Mouse (Mus musculus): Measurements from ENCODE around the gene Pakap. TPM values are rescaled to one million over a fixed set of nuclear protein-coding genes. Genes with fewer than 3 reads are reported as not detected.
A peak's percentile ranks its signal among the peaks of the same experiment; 100 is the strongest.

The Pakap gene
- total RNA-seq, 2 experiments from 2014 or later: 40.6 to 108 TPM

DNA sequence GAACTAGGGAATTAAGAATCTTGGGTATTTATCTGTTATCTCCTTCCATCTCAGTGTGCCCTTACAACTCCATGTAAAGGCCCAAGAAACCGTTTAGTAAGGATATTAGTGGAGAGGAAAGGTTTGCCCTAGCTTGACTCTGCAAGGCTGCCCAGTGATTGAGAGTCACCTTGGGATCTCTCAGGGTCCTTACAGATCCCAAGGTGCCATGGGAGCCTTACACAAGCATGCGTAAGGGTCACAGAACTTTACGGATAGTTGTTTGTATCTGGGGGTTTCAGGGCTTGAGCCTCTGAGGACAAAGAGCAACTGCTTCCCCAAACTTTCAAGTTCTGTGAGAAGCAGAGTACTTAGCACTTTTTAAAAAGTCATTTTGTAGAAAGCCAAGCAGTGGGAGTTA lies 6.2 kb downstream of the Pakap start:
- DNase-seq: no peak

DNA sequence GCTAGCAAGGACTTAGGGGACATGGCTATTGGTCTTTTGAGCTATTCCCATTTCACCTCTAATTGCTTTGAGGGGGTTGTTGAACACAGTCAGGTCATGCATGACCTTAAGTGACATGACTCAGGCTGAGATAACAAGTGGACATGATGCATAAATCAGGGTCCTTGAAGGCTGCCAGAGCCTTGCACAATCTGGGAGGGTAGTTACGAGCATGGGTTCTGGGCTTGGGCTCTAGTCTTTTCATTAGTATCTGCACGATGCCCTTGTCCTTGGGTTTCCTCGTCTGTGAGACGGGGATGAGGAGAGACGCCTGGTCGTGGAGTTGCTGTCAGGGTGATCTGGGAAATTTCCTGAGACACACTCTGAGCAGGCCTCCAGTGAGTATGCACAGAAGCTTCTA lies 6.7 kb downstream of the Pakap start:
- DNase-seq: peak; percentile 76 to 83

DNA sequence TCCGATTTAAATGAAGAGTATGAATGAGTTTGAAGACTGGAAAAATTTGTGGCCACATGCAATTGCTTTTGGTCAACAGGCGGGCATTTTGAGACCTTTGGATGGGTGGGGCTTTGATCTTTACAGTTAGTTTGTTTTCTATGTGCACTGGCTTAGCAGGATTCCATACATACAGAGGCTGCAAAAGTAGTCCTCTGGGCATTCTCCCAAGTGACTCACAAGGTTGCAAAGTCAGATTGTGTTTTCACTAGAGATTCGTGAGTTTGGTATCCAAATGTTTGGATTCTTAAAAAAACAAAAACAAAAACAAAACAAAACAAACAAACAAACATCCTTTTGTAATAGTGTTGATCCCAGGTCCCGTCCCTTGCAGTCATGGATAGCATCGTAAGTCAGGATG lies 7.7 kb downstream of the Pakap start:
- peak; percentile 39 to 46 for DNase-seq

DNA sequence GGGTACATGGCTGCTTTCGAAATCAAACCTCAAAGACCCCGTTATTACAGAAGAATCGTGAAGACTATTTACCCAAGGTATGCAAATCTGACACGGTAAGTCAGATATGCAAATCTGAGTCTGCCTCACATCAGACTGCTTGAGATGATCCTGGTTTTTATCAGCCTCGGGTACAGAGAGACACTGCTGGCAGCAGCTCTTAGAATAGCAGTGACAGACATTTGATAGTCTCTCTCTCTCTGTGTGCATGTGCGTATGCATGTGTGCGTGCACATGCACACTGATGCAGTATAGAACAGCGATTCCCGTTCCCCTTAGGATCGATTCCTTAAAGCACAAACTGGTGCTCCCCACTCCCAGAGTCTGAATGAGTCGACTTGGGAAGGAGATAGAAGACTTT lies 8.1 kb downstream of the Pakap start:
- no peak for DNase-seq

DNA sequence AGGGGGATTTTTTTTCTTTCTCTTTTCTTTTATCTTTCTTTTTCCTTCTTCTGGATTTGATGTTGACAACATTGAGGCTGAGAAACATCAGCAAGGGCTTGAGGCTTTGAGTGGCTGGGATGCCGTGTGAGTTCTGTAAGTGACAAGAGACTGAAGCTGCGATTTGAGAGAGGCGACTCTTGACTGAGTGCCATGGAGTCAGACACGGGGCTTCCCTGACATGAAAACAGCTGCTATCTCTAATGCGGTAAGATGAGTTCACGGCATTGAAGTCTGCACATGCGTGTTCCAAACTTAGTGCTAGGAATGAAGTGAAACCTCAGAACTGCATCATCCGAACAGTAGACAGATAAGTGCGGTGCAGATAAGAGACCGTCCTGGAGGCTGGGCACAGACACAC lies 11.7 kb downstream of the Pakap start:
- DNase-seq: no peak

DNA sequence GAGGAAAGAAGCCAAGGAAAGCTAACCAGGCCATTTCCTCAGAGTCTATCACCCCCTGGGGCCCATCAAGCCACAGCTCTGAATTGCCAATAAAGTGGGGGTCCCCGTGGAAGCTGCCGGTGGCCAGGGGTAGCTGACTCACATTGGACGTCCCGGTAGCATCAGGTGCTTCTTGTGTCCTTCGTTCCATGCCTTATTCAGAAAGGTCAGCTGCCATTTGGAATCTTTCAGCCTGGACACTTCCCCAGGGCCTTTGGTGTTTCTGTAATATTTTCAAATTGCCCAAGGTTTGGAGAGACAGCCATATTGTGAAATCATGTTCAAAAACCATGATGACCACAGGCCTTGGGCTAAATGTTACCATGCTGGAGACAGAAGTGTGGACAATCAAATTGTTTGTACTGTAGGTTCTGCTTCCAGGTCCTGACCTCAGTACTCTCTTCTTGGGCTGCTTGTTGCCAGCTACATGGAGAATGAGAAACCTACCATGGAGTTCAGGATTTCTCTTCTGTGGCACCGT lies 17.4 kb downstream of the Pakap start:
- no peak for DNase-seq

DNA sequence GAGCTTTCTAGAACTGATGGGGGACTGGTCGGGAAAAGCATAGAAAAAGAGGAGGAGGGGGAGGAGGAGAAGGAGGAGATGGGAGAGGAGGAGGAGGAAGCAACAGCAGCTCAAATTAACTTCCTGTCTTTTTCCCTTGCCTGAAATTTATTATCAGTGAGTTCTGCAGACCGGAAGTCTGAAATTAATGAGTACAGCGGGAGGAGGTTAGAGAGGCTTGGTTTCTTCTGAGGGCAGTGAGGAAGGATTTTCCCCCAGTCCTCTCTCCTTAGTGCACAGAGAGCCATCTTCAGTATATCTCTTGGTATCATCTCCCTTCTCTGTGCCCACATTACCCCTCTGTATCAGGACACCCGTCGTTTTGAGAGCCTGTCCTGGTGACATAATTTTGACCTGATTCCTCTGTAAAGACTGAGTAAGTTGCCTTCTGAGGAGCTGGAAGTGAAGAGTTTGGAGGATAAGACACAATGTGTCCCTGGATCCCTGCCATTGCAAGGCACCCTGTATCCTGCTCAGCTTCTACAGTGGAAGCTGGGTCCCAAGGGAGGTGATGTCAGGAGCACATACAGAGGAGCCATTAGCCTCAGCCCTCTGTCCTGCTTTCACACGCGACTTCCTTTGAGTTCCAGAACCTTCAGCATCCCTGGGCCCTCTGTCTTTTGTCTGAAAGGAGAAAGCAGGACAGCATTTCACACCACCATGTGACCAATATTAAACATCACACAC lies 19.1 kb downstream of the Pakap start:
- DNase-seq: no peak

DNA sequence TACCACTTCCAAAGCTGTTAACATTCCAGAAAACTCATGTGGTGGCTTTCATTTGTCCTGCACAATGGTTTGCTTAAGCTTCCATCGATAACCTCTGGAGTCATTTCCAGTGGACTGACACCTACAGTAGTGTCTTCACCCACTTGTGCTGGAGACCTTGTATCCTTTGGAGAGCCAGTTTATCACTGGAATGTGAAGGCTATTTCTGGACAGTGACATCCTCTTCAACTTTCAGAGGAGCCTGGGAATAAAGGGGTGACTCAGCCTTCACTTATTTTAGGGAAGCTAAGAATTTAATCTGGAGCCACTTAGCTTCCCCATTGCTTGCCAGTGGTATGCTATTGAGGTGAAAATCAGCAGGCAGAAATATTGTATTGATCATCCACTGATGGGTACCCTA lies 20.4 kb downstream of the Pakap start:
- DNase-seq: no peak

DNA sequence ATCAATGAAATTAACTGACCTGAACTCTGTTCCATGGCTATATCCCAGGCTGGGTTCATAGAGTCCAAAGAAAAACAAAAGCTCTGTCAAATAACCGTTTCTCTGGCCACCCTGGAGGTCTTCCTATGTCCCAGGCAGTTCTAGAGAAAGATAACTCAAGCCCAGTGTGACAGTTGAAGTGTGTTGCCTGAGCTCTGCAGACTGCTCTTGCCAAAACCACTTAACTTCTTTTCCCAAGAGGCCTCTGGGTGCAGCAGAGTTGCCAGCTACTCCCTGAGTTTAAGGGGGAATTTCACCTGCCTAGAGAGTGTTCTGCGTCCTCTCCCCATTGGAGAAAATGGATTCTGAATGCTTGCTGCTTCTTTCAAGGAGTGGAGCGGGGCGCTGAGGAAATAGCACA lies 24.8 kb downstream of the Pakap start:
- no peak for DNase-seq

DNA sequence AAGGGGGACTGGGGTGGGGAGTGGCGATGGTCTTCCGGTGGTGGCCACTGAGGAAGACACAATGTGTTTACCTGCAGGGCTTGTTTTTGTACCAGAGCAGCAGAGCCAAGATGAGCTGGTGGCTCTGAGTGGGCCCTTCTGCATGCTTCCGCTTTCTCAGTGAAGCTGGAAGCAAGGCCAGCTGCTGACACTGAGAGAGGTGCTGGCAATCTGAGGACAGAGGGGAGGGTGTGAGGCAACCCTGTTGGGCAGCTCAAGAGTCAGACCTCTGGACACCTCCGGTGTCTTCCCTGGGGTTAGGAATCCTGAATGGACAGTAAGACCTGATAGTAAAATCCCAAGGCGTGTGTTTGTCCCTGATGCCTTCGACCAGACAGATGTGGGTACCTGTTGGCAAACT lies 32.0 kb downstream of the Pakap start:
- DNase-seq: peak in 1 of 2 experiments; percentile 63

DNA sequence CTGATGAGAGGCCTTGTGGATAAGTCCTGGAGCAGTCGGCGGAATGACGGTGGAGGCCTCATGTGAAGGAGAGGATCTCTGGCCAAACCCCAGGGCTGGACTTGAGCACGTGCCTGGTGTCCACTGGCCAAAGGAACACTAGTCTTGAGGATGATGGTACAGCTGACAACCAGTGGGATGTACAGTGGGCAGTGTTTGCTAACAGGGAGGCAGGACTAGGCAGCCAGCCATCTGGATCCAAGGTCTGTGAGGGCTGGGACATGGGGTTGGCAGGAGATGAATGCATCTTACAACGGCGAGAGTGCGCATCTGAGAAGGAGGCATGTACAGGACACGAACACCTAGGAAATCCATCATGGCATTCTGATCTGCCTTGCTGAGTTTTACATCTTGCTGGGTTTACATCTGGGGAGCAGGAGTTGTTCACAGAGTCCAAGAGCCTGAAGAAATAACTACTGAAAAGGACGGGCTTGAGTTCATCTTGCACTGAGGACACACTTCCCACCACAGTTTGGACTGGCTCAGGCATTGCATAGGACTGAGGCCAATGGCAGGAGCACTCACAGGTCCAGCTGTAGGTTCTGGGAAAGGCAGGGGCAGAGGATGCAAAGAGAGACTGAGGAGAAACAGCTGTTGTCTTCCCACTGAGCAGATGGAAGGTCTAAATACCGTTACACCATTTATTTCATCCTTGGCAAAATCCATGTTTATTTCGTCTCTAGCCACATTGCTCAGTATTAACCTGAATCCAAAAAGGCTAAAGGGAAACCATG lies 32.9 kb downstream of the Pakap start:
- peak; percentile 69 to 86 for DNase-seq

DNA sequence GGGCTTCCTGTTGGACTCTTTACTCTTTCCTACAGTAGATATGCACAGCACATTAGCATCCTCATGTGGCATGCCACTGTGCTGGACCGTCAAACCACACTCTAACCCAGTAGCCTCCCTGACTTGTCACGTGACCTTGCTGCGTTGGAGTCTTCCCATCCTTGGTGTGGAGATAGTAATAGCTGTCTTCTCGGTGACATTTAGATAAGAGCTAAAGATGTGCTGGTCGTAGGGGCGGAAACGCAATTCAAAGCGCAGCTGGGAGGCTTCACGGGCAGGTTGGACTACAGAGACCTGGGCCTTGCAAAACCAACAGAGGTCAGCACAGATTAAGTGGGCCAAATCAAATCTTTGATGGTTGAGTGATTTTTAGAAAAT lies 33.5 kb downstream of the Pakap start:
- DNase-seq: peak in 1 of 2 experiments; percentile 25

DNA sequence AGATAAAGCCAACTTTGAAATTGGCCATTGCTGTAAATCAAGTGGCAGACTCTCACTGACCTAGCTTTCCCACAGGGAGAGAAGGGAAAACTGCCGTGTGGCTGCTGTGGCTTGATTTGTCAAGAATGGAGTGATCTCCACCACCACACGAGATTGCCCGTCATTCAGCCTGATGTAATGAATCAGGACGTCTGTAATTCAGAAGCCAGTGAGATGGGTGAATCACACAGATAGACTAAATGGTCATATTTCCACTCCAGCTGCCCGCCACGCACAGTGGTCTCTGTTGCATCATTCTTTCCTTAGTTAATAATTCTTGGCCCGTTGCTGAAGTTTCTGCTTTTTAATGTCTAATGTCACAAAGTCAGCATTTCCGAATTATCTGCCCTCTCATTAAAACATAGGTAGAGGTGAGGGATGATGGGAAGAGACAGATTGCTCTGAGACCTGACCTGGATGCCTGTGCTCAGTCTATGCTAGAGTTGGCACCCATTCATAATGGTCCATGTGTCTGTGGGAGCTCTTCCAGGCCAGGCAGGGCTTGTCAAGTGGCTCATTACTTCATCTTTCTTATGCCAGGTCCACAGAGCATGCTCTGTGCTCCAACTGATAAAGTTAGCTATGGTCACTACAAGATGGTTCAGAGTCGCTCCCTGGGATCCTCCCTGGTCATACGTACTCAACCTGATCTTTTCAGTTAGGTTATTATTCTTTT lies 34.1 kb downstream of the Pakap start:
- peak; percentile 26 to 42 for DNase-seq

DNA sequence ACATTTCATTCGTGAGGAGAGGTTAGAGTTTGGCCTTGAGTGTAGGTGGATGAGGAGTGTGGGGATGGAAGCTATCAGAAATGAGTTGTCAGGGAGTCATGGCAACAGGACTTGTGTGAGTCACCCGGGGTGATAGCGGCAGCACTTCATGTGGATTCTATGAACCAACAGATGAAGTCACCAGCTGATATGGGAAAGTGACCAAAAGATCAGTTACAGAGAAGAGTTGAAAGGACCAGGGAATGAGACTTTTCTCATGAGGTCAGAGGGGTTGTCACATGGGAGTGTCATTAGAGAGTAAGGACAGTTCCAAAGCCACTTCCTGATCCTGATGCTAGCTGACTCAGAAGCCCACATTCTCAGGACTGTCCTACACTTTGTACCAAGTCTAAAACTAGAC lies 38.3 kb downstream of the Pakap start:
- peak; percentile 80 to 81 for DNase-seq

DNA sequence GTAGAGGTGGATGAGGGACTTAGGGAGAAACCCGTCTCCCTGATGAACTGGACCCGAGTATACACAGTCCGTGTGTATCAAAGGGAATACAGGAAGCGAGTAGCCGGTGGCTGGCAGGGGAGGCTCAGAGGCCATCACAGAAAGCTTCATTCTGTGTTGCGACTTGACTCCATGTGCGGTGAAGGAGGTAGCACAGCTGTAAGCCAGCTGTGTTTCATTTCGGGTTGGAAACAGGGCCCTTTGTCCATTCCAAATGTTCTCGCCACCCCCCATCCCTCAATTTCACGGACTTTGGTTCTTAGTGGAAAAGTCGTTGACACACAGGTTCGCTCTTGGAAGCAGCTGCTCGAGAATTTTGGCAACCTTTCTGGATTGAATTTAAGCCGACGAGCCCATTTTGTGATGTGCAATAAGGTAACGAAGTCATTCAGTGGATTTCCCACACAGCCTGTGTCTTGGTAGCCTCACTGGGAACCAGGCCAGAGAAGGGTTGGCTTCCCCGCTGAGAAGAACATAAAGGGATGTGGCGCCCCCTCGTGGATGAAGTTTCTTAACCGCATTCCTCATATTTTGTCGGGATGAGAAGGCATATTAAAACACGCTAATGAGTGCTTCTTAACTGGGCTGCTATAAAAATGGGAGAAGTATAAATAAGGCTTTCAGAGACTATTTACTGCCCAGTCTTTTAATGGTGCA lies 39.4 kb downstream of the Pakap start:
- DNase-seq: peak; percentile 92 to 93

DNA sequence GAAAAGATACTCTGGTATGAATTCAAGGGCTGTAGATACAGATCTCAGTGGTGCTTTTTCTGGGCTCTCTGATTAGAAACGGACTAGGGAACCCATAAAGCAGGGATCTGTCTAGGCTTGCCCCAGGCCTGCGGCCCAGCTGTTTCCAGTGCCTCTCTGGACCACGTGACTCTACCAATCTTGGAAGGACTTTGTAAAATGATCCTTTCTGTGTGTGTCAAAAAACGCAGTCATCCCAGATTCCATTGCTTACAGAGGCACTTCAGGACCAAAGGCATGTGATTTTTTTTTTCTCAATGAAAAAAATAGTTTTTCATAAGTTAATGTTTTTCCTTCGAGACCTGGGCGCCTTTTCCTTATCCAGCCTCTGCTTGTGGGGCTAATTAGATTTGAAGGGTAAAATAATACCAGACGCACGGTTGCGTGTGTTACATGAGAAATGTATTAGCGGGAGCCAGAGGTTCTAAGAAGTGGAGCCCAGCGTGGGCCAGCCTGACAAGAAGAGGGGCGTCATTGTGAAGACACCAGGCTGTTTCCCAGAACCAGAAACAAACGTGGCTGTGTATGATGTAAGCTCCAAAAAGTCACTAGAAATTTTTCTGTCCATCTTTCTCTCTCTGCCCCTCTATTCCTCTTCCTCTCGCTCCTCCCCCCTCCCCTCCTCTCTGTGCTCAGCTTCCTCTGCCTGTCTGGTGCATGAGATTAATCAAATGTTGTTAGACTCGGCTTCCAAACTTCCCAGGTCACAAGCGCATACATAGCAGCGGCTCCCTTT lies 43.5 kb downstream of the Pakap start:
- no peak for DNase-seq

DNA sequence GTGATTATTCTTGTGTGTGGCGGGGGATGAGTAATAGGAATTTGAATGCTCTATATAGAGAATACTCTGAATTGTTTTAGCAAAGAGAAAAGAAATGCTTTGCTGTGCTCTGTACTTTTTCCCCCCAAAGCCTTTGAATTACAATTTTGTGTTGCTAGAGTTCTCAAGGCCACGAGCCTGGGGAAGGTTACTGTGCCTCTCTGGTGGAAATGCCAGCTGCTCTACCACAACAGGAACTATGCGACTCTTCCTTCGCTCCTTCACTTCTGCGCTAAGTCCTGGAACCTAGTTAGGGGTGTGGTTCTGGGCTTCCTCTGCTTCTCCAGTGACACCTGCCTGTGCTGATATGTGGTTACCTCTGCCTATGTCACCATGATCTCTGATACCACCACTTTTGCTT lies 44.7 kb downstream of the Pakap start:
- DNase-seq: peak; percentile 48 to 52

DNA sequence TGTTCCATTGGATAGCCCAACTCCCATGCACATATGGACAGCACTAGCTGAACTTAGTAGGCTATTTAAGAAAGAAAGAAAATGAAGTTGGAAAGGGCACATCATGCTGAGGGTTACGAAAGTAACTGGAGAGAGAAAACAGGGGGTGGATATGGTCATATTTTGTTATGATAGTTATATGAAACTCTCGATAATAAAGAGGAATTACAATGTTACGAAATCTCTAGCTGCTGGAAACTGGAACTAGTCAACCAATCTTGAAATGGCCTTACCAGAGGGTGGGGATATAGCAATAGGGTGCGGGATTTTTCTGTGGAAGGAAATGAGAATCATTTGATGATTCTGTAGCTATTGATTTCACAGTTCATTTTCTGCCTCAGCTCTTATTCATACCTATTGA lies 46.7 kb downstream of the Pakap start:
- DNase-seq: no peak

DNA sequence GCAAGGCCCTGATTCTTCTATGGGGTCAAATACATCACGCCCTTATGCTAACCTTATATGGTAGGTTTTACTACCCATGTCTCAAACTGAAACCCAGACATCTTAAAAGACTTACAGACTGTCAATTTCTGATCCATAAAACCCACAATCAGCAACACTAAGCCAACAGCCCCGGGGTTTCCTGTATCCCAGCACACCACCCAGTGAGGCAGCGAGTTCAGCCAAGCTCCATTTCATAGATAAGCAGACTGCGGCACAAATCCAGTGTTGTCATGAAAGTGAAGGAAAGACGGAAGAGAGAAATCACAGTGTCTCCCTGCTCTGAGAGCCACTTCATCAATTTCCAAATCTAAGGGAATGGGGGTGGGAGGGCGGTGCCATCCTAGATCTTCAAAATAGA lies 50.8 kb downstream of the Pakap start:
- DNase-seq: no peak

DNA sequence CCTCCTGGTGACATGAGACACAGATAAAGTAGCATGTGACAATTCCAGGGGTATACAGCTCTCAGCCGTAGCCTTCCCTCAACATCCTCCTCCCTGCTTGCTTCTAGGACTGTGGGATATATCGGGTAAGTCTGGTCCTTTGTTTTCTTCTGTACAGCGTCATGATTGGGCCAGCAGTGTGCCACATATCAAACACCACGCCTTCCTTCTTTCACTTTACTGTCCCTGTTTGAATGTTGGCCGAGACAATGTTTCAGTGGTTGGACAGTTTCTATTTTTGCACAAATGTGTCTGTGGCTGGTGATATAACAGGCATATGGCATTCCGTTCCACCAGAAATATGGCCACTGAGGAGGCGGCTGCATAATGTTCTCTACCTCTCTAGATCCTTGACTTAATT lies 54.8 kb downstream of the Pakap start:
- DNase-seq: no peak

DNA sequence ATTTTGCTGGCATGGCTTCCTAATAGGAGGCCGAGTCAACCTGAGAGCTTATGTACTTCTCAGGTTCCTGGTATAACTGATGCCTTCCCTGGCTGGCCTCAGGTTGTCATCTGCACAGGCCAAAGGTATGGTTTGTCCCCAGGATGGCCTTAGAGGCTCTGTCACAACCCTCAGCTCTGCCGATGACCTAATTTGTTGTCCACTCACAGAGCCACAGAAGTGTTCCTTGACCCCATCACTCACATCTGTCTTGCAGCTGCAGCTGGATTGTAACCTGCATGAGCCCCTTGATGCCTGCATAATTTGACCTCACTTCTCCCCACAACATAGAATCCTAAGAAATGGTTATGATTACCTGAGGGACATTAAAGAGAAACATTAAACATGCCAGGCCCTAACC lies 56.8 kb downstream of the Pakap start:
- DNase-seq: no peak

DNA sequence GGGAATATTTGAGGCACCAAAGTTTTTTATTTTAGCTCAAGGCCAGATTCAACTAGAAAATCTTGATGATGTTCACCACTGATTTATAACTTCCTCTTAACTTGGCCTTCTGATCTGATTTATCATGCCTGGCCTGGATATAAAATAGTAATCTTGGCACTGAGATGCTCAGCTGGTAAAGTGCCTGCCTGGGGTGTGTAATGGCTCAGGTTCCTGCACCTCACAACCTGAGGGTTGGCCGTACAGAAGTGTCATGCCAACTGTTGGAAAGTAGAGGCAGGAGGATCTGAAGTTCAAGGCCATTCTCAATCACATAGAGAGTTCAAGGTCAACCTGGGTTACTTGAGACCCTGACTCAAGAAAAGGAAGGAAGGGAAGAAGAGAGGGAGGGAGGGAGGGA lies 57.3 kb downstream of the Pakap start:
- DNase-seq: peak; percentile 52 to 60

Data from adrenal gland, postnatal 36 days (tissue).